Mouse (Mus musculus) hematopoietic stem cell, adult 5-6 weeks (primary cell): Measurements from ENCODE around the gene Tctn3. TPM values are rescaled to one million over a fixed set of nuclear protein-coding genes. Genes with fewer than 3 reads are reported as not detected.
"Not testable (repeated sequence)": the region's sequence is repeated elsewhere in the genome, so short reads cannot be mapped to it uniquely, and the experiment has no call there.

Experiments
- ATAC-seq, 2 experiments: fragments of 125-278 bp in 1 of 2; replicated peaks in 1 of 2; 2 replicates each; pipeline ENCODE4 v1.8.0; 2016 to 2017; ENCODE audit warnings: inconsistent platforms in 2 of 2, mild to moderate bottlenecking in 2 of 2, moderate number of reproducible peaks in 2 of 2, low read depth in 1 of 2, moderate TSS enrichment in 1 of 2; ENCODE audit not compliant: low FRiP score in 2 of 2, poor library complexity in 2 of 2, severe bottlenecking in 2 of 2, insufficient read depth in 1 of 2, low TSS enrichment in 1 of 2
- total RNA-seq: library from RNA; stranded (forward); fragments of 172-1452, 232-1000 nt; gene quantifications from 2 replicates; pipeline ENCODE4 v1.2.3, GENCODE M21; 2017

Gene Tctn3
- total RNA-seq, 1 experiment from 2014 or later, result 10.9 TPM

- ATAC-seq, result no peak
Measured at GRCm38 (mm10) chr19:40632668-40633067, 20.6 kb upstream of the Tctn3 start.

- no peak for ATAC-seq
Measured at GRCm38 (mm10) chr19:40632193-40632592, 20.2 kb upstream of the Tctn3 start.

GRCm38 (mm10) chr19:40630606-40631005, 18.6 kb upstream of the Tctn3 start:
- peak; percentile 19 to 37; a peak in 1 of 4 replicates for ATAC-seq

GRCm38 (mm10) chr19:40630096-40630495, 18.1 kb upstream of the Tctn3 start:
- ATAC-seq, result peak; percentile 43 to 59; a peak in 2 of 4 replicates

- ATAC-seq, result peak; percentile 65 to 68; a peak in 2 of 4 replicates
Measured at GRCm38 (mm10) chr19:40628950-40629349, 16.9 kb upstream of the Tctn3 start.

- ATAC-seq, result no peak
Measured at GRCm38 (mm10) chr19:40625935-40626334, 13.9 kb upstream of the Tctn3 start.

GRCm38 (mm10) chr19:40621616-40622015, 9.6 kb upstream of the Tctn3 start:
- ATAC-seq, result not testable (repeated sequence)

- no peak for ATAC-seq
Measured at GRCm38 (mm10) chr19:40616021-40616420, 4.0 kb upstream of the Tctn3 start.

- ATAC-seq, result no peak
Measured at GRCm38 (mm10) chr19:40614811-40615210, 2.8 kb upstream of the Tctn3 start.

GRCm38 (mm10) chr19:40607676-40608075, 4.4 kb downstream of the Tctn3 start:
- ATAC-seq, result no peak

GRCm38 (mm10) chr19:40605189-40605588, 6.8 kb downstream of the Tctn3 start:
- no peak for ATAC-seq

GRCm38 (mm10) chr19:40601870-40602269, 10.2 kb downstream of the Tctn3 start:
- ATAC-seq, result no peak

- ATAC-seq, result not testable (repeated sequence)
Measured at GRCm38 (mm10) chr19:40600846-40601245, 11.2 kb downstream of the Tctn3 start.

- ATAC-seq, result no peak
Measured at GRCm38 (mm10) chr19:40595831-40596230, 16.2 kb downstream of the Tctn3 start.

GRCm38 (mm10) chr19:40595231-40595630, 16.8 kb downstream of the Tctn3 start:
- no peak for ATAC-seq

GRCm38 (mm10) chr19:40589530-40589880, 22.5 kb downstream of the Tctn3 start:
- no peak for ATAC-seq

GRCm38 (mm10) chr19:40588847-40589529, 23.0 kb downstream of the Tctn3 start:
- peak; percentile 80 to 87 for ATAC-seq

- peak; percentile 78 to 90 for ATAC-seq
Measured at GRCm38 (mm10) chr19:40588293-40588654, 23.8 kb downstream of the Tctn3 start, which contains the start of gene Aldh18a1. Gene Aldh18a1 (minus strand): TSS chr19:40588463.
